Mouse (Mus musculus) kidney, postnatal 4 days (tissue): ENCODE measurements around the gene Pelo.

Experiments
- DNase-seq, 2 experiments: peaks; one replicate each; pipeline ENCODE4 v3.0.0; 2021; ENCODE audit warnings: mixed read lengths in 2 of 2

The Pelo gene

DNA sequence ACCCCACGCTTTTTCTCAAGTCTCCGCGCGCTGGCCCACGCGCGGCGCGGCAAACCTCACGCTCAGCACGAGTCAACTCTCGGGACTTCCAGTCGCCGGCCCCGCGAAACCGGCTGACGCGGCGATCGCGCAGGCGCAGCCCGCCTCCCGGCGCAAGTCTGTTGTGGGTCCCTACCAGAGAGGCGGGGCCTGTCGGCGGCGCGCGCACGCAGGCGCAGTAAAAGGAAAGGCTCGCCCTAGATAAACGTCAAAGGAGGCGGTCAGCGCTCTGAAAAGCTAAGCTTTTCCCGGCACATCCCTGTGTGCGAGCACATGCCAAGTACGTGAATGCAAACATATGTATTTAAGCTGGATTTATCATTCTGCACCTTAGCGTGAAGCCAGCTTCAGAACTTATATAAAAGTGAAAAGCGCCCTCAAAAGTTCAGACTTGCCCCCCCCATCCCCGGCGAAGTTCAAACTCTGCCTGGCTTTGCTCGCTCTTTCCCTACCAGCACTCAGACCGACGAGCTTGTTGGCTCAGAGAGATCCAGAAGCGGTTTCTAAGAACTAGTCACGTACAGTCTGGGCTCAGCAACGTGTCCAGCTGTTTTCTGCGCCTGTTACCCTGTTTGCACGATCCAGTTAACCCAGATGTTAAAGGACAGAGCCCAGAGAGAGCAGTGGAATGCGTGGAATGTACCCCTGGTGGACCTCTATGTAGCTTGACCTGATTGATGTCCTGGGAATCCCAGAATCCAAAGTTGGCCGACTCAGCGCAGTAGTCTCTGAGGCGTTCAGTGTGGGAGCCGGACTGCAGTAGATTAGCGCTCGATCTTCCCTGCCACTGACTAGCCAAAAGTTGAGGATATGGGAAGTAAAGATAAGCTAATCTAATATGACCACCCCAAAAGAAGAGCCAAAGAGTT, at the start of gene Pelo:
Gene Pelo, minus strand, starts transcription at position 118 of the 908 bp plus-strand sequence.
- DNase-seq, result peak; percentile 96 to 98

DNA sequence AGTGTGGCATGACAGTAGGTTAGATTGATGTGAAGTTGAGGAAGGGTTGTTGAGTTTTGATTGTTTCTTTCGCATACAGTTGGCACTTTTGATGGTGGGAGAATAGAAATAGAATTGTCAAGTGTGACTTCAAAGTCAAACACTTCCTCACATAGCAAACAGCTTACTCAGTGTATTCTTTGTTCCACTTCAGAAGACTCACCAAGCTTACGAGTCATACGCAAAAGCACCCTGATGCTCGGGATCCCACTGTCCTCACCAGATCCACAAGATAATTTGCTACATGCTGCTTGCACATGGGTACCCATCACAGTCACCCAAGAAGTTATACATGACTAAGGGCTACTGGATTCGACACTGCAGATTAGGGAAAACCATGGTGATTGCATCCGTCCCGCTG, 48.5 kb upstream of the Pelo start:
- DNase-seq, result no peak

GRCm38 (mm10) chr13:115136761-115137160, 46.8 kb upstream of the Pelo start:
- no peak for DNase-seq

GRCm38 (mm10) chr13:115132435-115132834, 42.4 kb upstream of the Pelo start:
- DNase-seq, result peak; percentile 16 to 35

GRCm38 (mm10) chr13:115131381-115131780, 41.4 kb upstream of the Pelo start:
- no peak for DNase-seq

- DNase-seq, result no peak
These were observed 40.0 kb upstream of the Pelo start for GRCm38 (mm10) chr13:115130035-115130434.

DNA sequence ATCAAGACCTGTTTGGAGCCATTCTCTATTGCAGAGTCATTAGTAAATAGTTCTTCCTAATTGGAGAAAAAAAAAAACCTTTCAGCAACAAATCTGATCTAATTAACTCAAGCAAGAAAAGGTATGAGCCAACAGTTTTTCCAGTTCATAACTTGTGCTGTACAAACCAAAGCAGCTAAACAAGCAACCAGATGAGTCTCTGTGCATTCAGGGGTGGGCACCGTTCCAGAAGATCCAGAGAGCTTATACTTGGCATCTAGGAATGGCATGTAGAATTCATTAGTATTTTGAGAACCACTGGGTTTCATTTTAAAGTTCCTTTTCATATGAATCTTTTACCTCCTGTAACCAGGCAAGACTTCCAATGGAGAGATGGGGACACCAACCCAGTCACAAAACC, 37.8 kb upstream of the Pelo start:
- peak; percentile 24 to 40 for DNase-seq

GRCm38 (mm10) chr13:115126534-115126933, 36.5 kb upstream of the Pelo start:
- no peak for DNase-seq

GRCm38 (mm10) chr13:115125130-115125529, 35.1 kb upstream of the Pelo start:
- no peak for DNase-seq

GRCm38 (mm10) chr13:115124521-115124920, 34.5 kb upstream of the Pelo start:
- DNase-seq, result no peak

DNA sequence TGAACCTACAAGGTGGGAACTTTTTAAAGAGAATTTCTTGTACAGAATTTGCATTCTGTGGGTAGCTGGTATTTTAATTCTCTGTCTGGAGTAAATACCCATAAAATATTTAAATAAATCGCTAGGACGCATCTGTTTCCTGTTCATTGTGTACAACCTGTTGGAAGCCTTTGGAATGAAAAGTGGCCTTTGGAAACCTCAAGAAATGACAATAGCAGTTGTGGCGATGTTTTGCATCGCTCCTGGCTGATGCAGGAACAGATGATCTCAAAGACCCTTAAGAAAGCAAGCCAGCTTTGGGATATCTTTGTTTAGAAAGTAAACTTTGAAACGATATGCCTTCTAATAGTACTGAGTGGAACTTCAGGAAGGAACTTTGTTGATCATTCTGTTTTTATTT, 28.8 kb upstream of the Pelo start:
- no peak for DNase-seq

DNA sequence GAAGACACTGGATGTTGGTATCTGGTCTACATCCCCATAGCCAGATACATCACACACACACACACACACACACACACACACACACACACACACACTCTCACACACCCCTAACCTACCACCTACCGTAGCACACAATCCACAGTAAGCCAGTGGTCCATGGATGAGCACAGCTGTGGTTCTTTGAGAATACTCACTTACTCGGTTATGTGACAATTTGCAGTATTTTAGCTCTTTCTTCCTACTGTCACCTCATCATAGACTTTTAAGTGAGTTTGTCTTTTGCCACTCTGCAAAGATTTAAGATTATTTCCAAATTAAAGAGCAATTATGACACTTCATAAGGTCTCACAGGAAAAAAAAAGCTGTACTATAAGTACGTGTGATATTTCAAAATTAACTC, 28.2 kb upstream of the Pelo start:
- DNase-seq, result no peak

DNA sequence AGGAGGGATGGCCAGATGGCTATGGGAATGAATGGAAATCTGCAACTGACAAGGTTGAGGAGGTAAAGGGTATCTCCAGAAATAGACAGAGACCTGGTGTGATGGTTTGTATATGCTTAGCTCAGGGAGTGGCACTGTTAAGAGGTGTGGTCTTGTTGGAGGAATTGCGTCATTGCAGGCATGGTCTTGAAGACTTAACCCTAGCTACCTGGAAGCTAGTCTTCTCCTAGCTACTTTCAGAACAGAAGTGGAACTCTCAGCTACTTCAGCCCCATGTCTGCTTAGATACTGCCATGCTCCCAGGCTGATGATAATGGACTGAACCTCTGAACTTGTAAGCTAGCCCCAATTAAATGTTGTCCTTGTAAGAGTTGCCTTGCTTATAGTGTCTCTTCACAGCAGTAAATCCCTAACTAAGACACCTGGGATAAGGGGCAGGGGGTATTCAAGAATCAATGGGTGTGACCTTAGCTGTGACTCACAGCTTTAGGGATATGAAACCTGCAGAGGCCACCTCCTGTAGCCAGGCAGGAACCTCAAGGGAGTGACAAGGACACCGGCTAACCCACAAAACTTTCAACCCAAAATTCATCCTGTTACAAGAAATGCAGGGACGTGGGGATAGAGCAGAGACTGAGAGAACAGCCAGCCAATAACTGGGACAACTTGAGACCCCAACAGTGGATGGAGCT, 27.1 kb upstream of the Pelo start:
- DNase-seq, result no peak

- peak in 1 of 2 experiments; percentile 46 for DNase-seq
These were observed 19.6 kb upstream of the Pelo start for GRCm38 (mm10) chr13:115109628-115110027.

DNA sequence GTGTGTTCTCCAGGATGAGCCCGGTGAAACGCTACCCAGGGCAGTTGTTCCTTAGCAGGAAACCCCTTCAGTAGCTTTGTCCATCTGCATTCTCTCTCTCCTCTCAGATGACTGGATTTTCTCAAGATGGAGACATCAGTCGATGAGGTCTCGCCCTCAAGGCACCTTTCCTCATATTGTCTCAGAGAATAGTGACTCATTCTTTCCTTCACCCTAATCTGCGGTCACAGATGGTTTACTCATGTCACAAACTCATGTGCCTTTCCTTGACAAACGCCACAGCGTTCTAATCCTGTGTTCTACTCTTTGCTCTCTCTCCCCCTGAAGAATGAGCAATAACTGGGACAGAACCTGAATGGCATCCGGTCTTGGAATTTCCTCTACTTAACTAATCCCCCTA, 17.4 kb upstream of the Pelo start:
- DNase-seq, result no peak

DNA sequence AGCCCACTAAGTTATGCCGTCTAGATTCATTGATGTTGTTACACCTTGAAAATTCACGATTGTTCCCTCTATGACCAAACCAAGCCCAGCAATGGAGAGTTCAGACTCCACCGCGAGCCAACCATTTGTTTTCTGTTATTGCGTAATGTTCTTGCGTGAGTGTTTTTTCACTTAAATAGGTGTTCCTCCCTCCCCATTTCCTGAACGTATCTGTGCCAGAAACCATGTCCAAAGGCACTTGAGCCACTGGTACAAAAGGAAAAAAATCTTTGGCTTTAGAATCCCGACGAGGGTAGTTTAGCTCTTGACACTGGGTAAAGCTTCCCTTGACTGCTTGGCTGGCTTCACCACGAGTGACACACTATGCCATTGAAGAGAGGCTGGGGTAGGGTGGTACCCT, 16.2 kb upstream of the Pelo start:
- no peak for DNase-seq

- no peak for DNase-seq
These were observed 12.8 kb upstream of the Pelo start for GRCm38 (mm10) chr13:115102754-115103153.

DNA sequence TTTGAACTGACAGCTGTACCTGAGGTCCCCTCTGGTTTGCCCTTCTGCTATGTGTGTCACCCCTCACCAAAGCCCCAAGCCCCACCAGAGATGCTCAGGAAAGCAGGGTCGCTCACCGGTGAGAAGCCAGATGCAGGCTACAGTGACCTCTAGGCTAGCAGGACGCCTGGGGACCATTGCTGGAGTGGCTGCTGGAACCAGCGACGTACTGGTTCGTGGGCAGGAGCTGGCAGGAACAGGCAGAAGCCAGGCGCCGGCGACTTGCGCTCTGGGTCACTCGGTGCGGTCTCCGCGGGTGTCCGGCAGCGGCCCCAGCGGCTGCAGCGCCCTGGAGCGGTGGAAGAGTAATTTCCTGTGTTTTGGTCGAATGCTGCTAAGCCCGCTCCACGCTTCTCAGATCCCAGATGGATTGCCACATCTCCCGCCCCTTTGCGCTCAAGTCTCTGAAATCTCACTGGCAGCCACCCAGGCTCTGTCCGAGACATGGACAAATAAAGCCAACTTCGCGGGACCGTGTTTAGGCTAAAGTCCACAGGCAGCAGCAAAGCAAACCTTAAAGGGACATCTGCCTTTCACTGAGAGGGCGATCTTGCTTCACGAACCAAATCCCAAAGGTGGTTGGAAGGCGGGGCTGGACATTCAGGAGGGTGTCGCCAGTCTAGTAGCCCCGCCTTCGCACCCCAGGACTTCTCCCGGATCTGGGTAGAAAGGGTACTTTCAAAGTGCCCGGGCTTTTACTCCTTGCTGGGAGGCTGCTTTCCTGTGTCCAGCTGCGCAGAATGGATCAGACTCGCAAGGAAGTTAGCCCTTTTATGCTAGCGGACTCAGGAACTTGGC, 11.6 kb upstream of the Pelo start, which contains the start of the genes Gm49395 and Itga1:
Gene Gm49395, minus strand, starts transcription at position 567 of the 837 bp plus-strand sequence.
Gene Itga1, minus strand, starts transcription at position 610 of the 837 bp plus-strand sequence.
- peak; percentile 86 to 94 for DNase-seq

- DNase-seq, result no peak
These were observed 10.6 kb upstream of the Pelo start for GRCm38 (mm10) chr13:115100381-115101177.

GRCm38 (mm10) chr13:115099381-115099780, 9.4 kb upstream of the Pelo start:
- DNase-seq, result no peak

- no peak for DNase-seq
These were observed 8.2 kb upstream of the Pelo start for GRCm38 (mm10) chr13:115098227-115098626.

DNA sequence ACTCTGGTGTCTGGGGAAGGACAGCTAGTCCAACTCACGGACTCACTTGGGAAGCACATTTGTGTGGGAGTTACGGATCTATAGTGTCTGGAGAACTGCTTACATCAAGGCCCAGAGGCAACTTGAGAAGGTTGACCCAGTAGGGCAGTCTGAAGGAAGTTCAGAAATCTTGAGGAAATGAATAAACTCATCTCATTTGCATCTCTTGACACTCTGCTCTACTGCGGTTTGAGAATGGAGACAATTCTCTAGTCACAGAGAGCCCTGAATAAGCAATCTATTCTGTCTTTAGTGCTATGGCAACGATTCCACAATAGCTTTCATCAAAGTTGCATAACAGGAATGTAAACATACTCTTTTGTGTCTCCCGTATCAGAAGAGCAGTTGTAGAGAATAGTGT, 7.0 kb upstream of the Pelo start:
- DNase-seq, result no peak
